Mouse (Mus musculus): ENCODE results near the gene Cabcoco1.

Cabcoco1 gene

GRCm38 (mm10) chr10:68434045-68434639 is 107.6 kb downstream of the Cabcoco1 start:
- no peak for DNase-seq

GRCm38 (mm10) chr10:68431346-68431745 is 110.3 kb downstream of the Cabcoco1 start:
- DNase-seq = no peak

GRCm38 (mm10) chr10:68430929-68431328 is 110.8 kb downstream of the Cabcoco1 start:
- no peak for DNase-seq

GRCm38 (mm10) chr10:68420393-68420920 is 121.2 kb downstream of the Cabcoco1 start:
- no peak for DNase-seq

- DNase-seq = no peak
Observed at GRCm38 (mm10) chr10:68419893-68420292, 121.8 kb downstream of the Cabcoco1 start.

- no peak for DNase-seq
Observed at GRCm38 (mm10) chr10:68417074-68417790, 124.5 kb downstream of the Cabcoco1 start.

GRCm38 (mm10) chr10:68405936-68406335 is 135.8 kb downstream of the Cabcoco1 start:
- no peak for DNase-seq

GRCm38 (mm10) chr10:68396786-68397185 is 144.9 kb downstream of the Cabcoco1 start:
- no peak for DNase-seq

GRCm38 (mm10) chr10:68396083-68396482 is 145.6 kb downstream of the Cabcoco1 start:
- no peak for DNase-seq

- DNase-seq = no peak
Observed at GRCm38 (mm10) chr10:68391640-68392039, 150.1 kb downstream of the Cabcoco1 start.

- no peak for DNase-seq
Observed at GRCm38 (mm10) chr10:68388802-68389201, 152.9 kb downstream of the Cabcoco1 start.

- no peak for DNase-seq
Observed at GRCm38 (mm10) chr10:68388138-68388537, 153.6 kb downstream of the Cabcoco1 start.
